Comparison of ENCODE assay signal across 9 mouse cellular contexts in the genomic region with DNA sequence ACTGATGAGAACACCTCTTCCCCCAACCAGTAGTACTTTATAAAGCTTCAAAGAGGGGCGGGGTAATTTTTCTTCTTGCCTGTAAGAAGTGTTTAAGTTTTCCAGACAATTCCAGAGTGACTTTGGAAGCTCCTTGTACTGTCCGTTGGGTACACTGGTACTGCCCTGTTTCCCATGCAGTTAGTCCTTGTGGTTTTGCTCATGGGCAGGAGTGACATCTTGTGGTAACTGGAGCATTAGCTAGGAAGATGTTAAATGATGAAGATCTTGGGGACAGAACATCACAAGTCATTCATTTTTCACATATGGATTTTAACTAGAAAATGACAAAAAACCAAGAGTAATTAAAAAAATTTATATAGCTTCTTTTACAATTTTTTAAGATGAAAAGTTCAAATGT. TPM values are rescaled to one million over a fixed set of nuclear protein-coding genes. Genes with fewer than 3 reads are reported as not detected.
DNase-seq lines count a peak whose midpoint lies in the region; ATAC-seq and TF ChIP-seq lines count a peak whose summit lies in the region.
"Had no signal": no experiment of that assay in that cellular context is flagged by ENCODE, and none has a peak within 500 bp of the region (broad histone marks: within the 10 kb centered on the region; RNA-seq: fewer than 3 reads in every experiment).

No protein-coding gene starts in this region.

- no peak for TF ChIP-seq POLR2A in heart, adult 2 months (IDR thresholded peaks at IDR 0.05; ENCODE audit: insufficient read depth, low read depth, low read length)
- no peak for TF ChIP-seq POLR2A in lung, adult 2 months (IDR thresholded peaks at IDR 0.05; ENCODE audit: borderline replicate concordance, extremely low read depth, low read depth, low read length)
- no peak for TF ChIP-seq POLR2A in thymus, adult 2 months (IDR thresholded peaks at IDR 0.05; ENCODE audit: control insufficient read depth, extremely low read depth, insufficient read depth, low read length, poor library complexity)

- no peak overlapping the region for H3K27ac ChIP-seq in heart, adult 2 months
- H3K27ac ChIP-seq in lung, embryonic 14.5 days (ENCODE audit: low read depth): no peak overlapping the region
- H3K27ac ChIP-seq in thymus, adult 2 months (ENCODE audit: control insufficient read depth, insufficient read depth, low read length): no peak overlapping the region
- H3K27ac ChIP-seq: embryonic facial prominence, embryonic 13.5 days had no signal

- TF ChIP-seq EP300 in heart, adult 2 months (IDR thresholded peaks at IDR 0.05; ENCODE audit: insufficient read depth, low read depth, low read length): no peak

- H3K27me3 ChIP-seq in heart, adult 2 months (ENCODE audit: control insufficient read depth, insufficient read depth, low read length): no peaks in the 10 kb centered on the region
- H3K27me3 ChIP-seq in lung, embryonic 14.5 days (ENCODE audit: insufficient read depth, low read length): no peaks in the 10 kb centered on the region
- no peaks in the 10 kb centered on the region for H3K27me3 ChIP-seq in thymus, adult 2 months (ENCODE audit: control insufficient read depth, insufficient read depth, low read length)
- H3K27me3 ChIP-seq: embryonic facial prominence, embryonic 13.5 days had no signal

- no peak for ATAC-seq in lung, embryonic 14.5 days (ENCODE audit: insufficient read depth)

- H3K79me2 ChIP-seq in heart, adult 2 months (replicated peaks; ENCODE audit: control insufficient read depth, insufficient read depth, low read length): no peaks in the 10 kb centered on the region

- no peak overlapping the region for H3K4me3 ChIP-seq in heart, adult 2 months
- H3K4me3 ChIP-seq in lung, embryonic 14.5 days (ENCODE audit: low read depth, low read length): no peak overlapping the region
- H3K4me3 ChIP-seq in lung, adult 2 months (replicated peaks; ENCODE audit: extremely low read depth, low read depth, low read length): no peak overlapping the region
- H3K4me3 ChIP-seq in thymus, adult 2 months (ENCODE audit: control insufficient read depth, insufficient read depth, low read length): no peak overlapping the region
- H3K4me3 ChIP-seq: embryonic facial prominence, embryonic 13.5 days had no signal

- no peak overlapping the region for H3K9ac ChIP-seq in heart, adult 2 months (ENCODE audit: low read depth, low read length)
- H3K9ac ChIP-seq in lung, embryonic 14.5 days: no peak overlapping the region
- H3K9ac ChIP-seq: embryonic facial prominence, embryonic 13.5 days had no signal

- H3K4me1 ChIP-seq in heart, adult 2 months (ENCODE audit: control insufficient read depth, insufficient read depth, low read length): no peaks in the 10 kb centered on the region
- H3K4me1 ChIP-seq in lung, embryonic 14.5 days (ENCODE audit: insufficient read depth): peaks cover 4% of the 10 kb centered on the region; the same call in 1 of the 2 replicates
- no peaks in the 10 kb centered on the region; the same call in 1 of the 2 replicates for H3K4me1 ChIP-seq in lung, adult 2 months (ENCODE audit: control insufficient read depth, insufficient read depth, low read length)
- H3K4me1 ChIP-seq in thymus, adult 2 months (replicated peaks; ENCODE audit: control insufficient read depth, insufficient read depth, low read length): no peaks in the 10 kb centered on the region
- H3K4me1 ChIP-seq: embryonic facial prominence, embryonic 13.5 days had no signal

- no peak for DNase-seq in heart, adult 2 months
- DNase-seq in heart, postnatal 25 days (ENCODE audit: low spot score): no peak
- peak; percentile 57 for DNase-seq in lung, embryonic 14.5 days
- DNase-seq in lung, adult 2 months: no peak
- peak; percentile 61 to 66 for DNase-seq in cerebellum, postnatal 14 days
- DNase-seq in skeletal muscle tissue, adult 2 months (ENCODE audit: low read depth, low spot score): peak; percentile 17
- no peak for DNase-seq in thymus, adult 2 months
- DNase-seq in spleen, postnatal 14 days (ENCODE audit: low spot score in 2 of 2): no peak

- H3K9me3 ChIP-seq in lung, embryonic 14.5 days (ENCODE audit: low read depth, low read length): no peaks in the 10 kb centered on the region
- H3K9me3 ChIP-seq: embryonic facial prominence, embryonic 13.5 days had no signal

- intact Hi-C loops in heart, adult 2 months (cut with DNase I): loop anchor here (1.0 kb wide), 1 partner anchor 69 kb away; no protein-coding TSS in a partner anchor
- intact Hi-C loops in heart, postnatal 25 days (cut with DNase I): loop anchor here (1.0 kb wide), 1 partner anchor 69 kb away; no protein-coding TSS in a partner anchor

- 45% methylated on average over 2 of the region's 2 CpGs for WGBS in heart, adult 2 months
- WGBS in lung, embryonic 14.5 days: 66% methylated on average over 2 of the region's 2 CpGs
- 53% methylated on average over 2 of the region's 2 CpGs for WGBS in lung, adult 2 months
- 83% methylated on average over 2 of the region's 2 CpGs for WGBS in thymus, adult 2 months

- peaks cover 4% of the 10 kb centered on the region for H3K36me3 ChIP-seq in heart, adult 2 months (ENCODE audit: control insufficient read depth, insufficient read depth, low read length)
- peaks cover 56% of the 10 kb centered on the region for H3K36me3 ChIP-seq in lung, embryonic 14.5 days (ENCODE audit: insufficient read depth)
- H3K36me3 ChIP-seq in thymus, adult 2 months (ENCODE audit: control insufficient read depth, insufficient read depth, low read length): peaks cover 28% of the 10 kb centered on the region

- no peak overlapping the region for H3K4me2 ChIP-seq in lung, embryonic 14.5 days
- H3K4me2 ChIP-seq: embryonic facial prominence, embryonic 13.5 days had no signal

- peak; percentile 70 for TF ChIP-seq CTCF in heart, adult 2 months (IDR thresholded peaks at IDR 0.05)
- TF ChIP-seq CTCF in lung, embryonic 14.5 days (IDR thresholded peaks at IDR 0.05; ENCODE audit: low read depth): peak; percentile 62
- no peak; the same call in 1 of the 2 replicates for TF ChIP-seq CTCF in lung, adult 2 months (IDR thresholded peaks at IDR 0.05; ENCODE audit: insufficient read depth, low read length)
- no peak for TF ChIP-seq CTCF in thymus, adult 2 months (IDR thresholded peaks at IDR 0.05; ENCODE audit: borderline replicate concordance, control insufficient read depth, extremely low read depth, insufficient read depth, low read length, poor library complexity)

RNA-seq across cellular contexts. Expression of gene Specc1l, which starts 39.1 kb away (rescaled TPM):
- 10 to 100 TPM; 37.9 to 39.6 TPM for total RNA-seq in heart, adult 2 months (2021)
- 17.4 and 17.9 TPM in 2 replicates for polyA plus RNA-seq in heart, adult 2 months (2012; rRNA removed)
- 10 to 100 TPM; 38.5 to 39.5 TPM for total RNA-seq in heart, postnatal 25 days (2021)
- 32.6 and 34.6 TPM in 2 replicates for polyA plus RNA-seq in lung, embryonic 14.5 days (2014; fragmentation: Nextera tagmentation; extraction: Ambion mirVana)
- polyA plus RNA-seq in lung, adult 2 months (2012; rRNA removed): 60.8 and 73.3 TPM in 2 replicates
- polyA plus RNA-seq in thymus, adult 2 months (2012; rRNA removed): 25.9 and 31.6 TPM in 2 replicates

Comparison
In these comparisons a context has a peak if more than half of its experiments do, and no peak if none do; other contexts are left out.
1. DNase-seq: peak in lung, embryonic 14.5 days (single experiment), cerebellum, postnatal 14 days (2 of 2) and skeletal muscle tissue, adult 2 months (single experiment); none in heart, adult 2 months (0 of 2), heart, postnatal 25 days (single experiment), lung, adult 2 months (single experiment), thymus, adult 2 months (single experiment) and spleen, postnatal 14 days (0 of 2).
2. CTCF ChIP-seq: peak in heart, adult 2 months (single experiment) and lung, embryonic 14.5 days (single experiment); none in lung, adult 2 months (single experiment) and thymus, adult 2 months (single experiment).